Mouse (Mus musculus) lung, adult 2 months (tissue): ENCODE results near the gene Acpp. TPM values are rescaled to one million over a fixed set of nuclear protein-coding genes. Genes with fewer than 3 reads are reported as not detected.

Source experiments
- DNase-seq: peaks from one replicate; pipeline ENCODE4 v3.0.0; 2022
- H3K4me1 ChIP-seq: fragments of 200-500 bp; 2 replicates; pipeline ENCODE4 v1.6.1; 2011; ENCODE audit warnings: low read length; ENCODE audit not compliant: control insufficient read depth, insufficient read depth
- H3K4me3 ChIP-seq: fragments of 200-500 bp; replicated peaks from 2 replicates; pipeline ENCODE3; 2011; ENCODE audit warnings: low read depth, mild to moderate bottlenecking, control low read depth, low read length; ENCODE audit errors: extremely low read depth
- CTCF ChIP-seq: fragments of 200-500 bp; IDR thresholded peaks from 2 replicates; pipeline ENCODE4 v1.5.1; 2011; ENCODE audit warnings: mild to moderate bottlenecking, low read length, control low read depth; ENCODE audit not compliant: insufficient read depth
- POLR2A ChIP-seq: fragments of 200-500 bp; IDR thresholded peaks from 2 replicates; pipeline ENCODE4 v1.6.1; 2011; ENCODE audit warnings: low read depth, mild to moderate bottlenecking, control low read depth, low read length, borderline replicate concordance; ENCODE audit errors: extremely low read depth
- whole genome bisulfite sequencing: fragments of 180-500 bp; shearing (Covaris S2); methylation state at CpG from one replicate; pipeline ENCODE4 v1.1.7; 2018; 5-methylcytosine and 5-hydroxymethylcytosine counted together
- polyA plus RNA-seq: library from polyadenylated mRNA; depleted of rRNA; stranded (reverse); fragments of >200 nt; gene quantifications from 2 replicates; pipeline ENCODE4 v1.2.3, GENCODE M21; 2012

Gene Acpp
- polyA plus RNA-seq, 1 experiment = 4.4 TPM

DNA sequence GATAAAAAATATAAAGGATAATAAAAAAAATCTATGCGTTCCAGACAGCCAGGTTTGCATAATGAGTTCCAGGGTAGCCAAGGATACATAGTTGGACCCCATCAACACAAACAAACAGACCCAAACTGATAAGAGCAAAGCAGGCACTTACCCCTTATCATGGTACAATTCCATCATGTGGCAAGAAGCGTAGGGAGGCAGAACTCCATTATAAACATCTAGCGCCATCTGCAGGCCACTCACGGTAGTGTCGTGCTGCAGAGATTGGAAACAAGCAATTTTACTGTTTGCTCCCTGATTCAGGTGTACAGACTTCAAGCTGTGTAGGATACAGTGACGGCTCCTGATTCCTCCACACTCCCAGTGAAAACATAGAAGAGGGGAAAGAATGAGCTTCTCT is 30.8 kb downstream of the Acpp start:
- DNase-seq = peak; percentile 51
- no peak overlapping the region for H3K4me3 ChIP-seq
- 10% methylated on average over 6 of the region's 6 CpGs for WGBS
- TF ChIP-seq CTCF = peak; percentile 80
- no peak for TF ChIP-seq POLR2A
- no peaks in the 10 kb centered on the region for H3K4me1 ChIP-seq

DNA sequence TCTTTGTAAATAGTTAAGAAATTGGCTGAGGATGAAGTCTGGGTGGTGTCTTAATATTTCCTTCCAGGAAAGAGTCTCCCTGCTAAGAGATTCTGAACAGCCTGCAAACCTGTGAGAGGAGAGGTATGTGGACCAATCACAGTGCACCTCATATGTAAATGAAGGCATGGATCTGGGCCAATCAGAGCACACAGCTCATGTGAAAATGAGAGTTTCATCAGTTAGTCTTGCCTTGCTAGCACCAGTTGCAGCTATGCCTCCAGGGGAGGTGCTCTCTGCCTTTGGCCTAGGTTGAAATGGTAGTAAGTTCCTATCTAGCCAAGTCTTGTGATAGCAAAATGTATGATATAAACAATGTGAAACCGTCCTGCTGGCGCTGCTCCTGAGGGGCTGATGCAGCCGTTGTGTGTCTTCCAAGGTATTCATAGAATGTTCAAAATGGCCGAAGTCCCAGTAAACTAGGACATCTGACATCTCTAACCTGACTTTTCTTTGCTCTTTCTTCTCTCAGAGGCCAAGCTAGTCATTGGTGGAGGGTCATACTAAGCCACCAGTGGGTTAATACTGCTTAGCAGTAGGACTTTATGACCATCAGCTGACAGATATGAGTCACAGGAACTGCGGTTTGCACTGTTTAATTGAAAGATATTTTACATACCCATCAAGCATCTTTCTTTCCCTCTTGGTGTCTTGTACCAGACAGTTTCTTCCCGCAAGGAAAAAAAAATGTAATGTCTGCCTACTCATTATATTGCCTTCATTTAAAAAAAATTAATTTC is 32.0 kb downstream of the Acpp start:
- DNase-seq = no peak
- Histone ChIP-seq H3K4me1 (no peaks in the 10 kb centered on the region), H3K4me3 (no peak overlapping the region)
- no peak for TF ChIP-seq CTCF
- no peak for TF ChIP-seq POLR2A
- 77% methylated on average over 6 of the region's 6 CpGs for WGBS

DNA sequence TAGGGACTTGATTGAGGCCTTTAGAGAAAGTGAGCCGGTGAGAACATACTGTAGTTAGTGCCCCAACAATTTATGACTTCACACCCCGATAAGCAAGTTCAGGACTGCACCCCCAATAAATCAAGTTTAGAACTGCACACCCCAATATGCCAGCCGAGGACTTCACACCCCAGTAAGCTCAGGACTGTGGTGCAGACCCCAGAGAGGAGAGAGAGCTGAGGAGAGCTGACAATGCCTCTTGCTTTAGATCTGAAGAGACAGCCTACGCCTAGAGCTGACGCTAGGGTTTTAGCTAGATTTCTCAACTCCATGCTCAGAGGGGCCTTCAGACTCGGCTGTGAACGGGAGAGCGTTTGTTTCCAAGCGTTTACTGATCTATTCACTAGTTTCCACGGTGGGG is 32.7 kb downstream of the Acpp start:
- 70% methylated on average over 10 of the region's 10 CpGs for WGBS
- no peak for DNase-seq
- TF ChIP-seq CTCF = no peak
- H3K4me3 ChIP-seq = no peak overlapping the region
- no peaks in the 10 kb centered on the region for H3K4me1 ChIP-seq

DNA sequence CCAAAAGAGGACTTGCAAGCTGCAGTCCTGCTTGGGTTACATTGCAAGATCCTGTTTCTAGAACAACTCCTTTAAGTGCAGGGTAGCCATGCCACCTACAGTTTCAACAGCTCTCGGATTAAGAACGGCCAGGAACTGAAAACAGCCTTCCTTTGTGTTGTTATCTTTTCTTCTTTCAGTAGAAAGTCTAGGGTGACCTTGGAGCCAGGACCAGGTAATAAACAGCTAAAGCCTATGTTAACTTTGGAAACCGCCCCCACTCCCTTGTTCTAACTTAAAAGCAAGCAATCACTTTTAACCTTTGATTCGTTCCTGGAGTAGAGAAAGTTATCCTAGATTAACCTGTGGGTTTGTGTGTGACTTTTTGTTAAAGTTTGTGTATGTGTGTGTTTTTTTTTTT is 33.2 kb downstream of the Acpp start:
- no peaks in the 10 kb centered on the region for H3K4me1 ChIP-seq
- TF ChIP-seq CTCF (no peak), POLR2A (no peak)
- no peak overlapping the region for H3K4me3 ChIP-seq
- 64% methylated on average over 4 of the region's 4 CpGs for WGBS
- DNase-seq = no peak

DNA sequence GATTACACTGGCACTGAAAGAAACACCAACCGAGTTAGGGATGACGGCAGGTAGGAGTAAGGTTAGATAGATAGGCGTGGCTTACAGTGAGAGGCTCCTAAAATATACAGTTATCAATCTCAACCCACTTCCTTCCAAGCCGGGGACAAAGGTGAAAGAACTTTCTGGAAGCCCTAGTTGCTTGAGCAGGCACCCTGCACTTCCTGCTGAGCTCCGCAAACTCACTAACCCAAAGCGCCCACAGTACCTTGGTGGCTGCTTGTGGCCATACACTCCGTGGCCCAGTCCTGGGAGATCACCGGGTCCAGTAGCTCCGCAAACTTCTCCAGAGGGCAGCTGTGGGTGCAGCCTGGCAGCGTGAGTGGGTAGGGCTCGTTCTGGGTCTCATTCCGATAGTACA is 37.0 kb downstream of the Acpp start:
- Histone ChIP-seq H3K4me1 (no peaks in the 10 kb centered on the region), H3K4me3 (no peak overlapping the region)
- no peak for DNase-seq
- TF ChIP-seq POLR2A (no peak), CTCF (no peak)
- 63% methylated on average over 12 of the region's 12 CpGs for WGBS

DNA sequence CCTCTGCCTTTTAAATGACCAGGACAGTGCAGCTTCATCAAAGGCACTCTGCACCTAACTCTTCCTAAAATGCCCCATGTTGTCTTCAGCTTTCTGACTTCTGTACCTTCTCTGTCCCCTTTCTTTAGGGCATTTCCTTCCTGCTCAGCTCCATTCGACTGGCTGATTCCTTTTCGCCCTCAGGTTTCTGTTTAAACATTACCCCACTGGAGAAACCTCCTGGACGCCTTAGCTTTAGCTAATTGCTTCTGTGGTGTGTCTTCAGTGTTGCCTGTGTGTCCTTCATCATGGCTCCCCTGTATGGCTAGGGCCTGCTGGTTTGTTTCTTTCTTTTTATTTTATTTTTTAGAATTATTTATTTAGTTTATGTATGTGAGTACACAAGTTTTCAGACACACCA is 40.5 kb downstream of the Acpp start:
- no peak for DNase-seq
- Histone ChIP-seq H3K4me3 (no peak overlapping the region), H3K4me1 (no peaks in the 10 kb centered on the region)
- WGBS = 56% methylated on average over 3 of the region's 3 CpGs
- no peak for TF ChIP-seq CTCF
- TF ChIP-seq POLR2A = no peak

DNA sequence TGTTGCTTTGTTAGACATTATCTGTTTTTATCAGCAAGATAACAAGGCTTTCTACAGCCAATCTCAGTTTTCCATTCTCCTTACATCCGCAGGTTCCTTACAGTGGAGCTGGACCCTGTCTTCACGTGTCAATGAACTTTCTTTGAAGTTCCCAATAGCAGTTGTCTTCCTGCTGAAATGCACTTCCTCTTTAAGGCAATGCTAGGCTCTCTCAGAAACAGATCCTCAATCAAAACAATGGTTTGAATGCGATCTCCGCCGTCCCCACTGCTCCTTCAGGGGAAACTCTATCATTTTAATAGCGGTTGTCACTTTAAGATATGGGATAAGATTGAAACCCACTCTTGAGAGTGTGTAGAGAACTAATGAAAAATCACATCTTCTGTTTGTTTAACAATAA is 52.6 kb downstream of the Acpp start:
- Histone ChIP-seq H3K4me3 (no peak overlapping the region), H3K4me1 (no peaks in the 10 kb centered on the region)
- no peak for DNase-seq
- TF ChIP-seq CTCF (no peak), POLR2A (no peak)
- WGBS = 35% methylated on average over 6 of the region's 6 CpGs

DNA sequence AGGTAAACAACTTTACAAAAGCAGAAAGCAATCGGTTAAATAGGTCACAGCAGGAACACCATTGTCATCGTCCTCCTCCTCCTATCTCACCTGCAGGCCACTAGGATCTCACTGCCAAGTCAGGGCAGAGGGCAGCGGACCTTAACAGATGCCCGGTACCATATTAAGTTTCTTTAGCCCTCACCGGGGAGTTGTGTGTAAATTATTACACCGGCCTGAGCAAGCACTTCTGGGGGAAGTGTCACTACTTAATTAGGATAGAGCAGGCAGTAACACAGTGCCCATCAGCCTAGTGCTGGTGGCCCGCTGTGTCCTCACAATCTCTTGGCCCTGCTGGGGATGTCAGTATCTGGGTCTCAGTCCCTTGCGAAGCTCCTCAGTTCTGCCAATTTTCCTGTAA is 55.0 kb downstream of the Acpp start:
- Histone ChIP-seq H3K4me1 (no peaks in the 10 kb centered on the region), H3K4me3 (no peak overlapping the region)
- TF ChIP-seq POLR2A (no peak), CTCF (no peak)
- WGBS = 52% methylated on average over 8 of the region's 8 CpGs
- DNase-seq = no peak

DNA sequence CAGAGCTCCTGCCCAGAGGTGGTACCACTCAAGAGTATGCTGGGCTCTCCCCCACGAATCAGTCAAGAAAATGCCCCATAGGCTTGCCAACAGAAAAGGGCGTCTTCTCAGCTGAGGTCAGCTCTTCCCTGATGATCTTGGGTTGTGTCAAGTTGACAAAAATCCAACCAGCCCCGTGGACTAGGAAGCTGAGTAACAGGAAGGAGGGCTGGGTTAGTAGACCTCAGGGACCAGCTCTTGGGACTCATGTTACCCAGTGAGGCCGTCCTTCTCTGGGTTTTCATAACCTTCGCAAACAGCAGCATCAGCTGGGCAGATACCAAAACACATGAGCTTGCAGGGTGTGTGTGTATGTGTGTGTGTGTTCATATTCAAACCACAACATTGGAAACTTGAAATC is 55.8 kb downstream of the Acpp start:
- TF ChIP-seq POLR2A = no peak
- TF ChIP-seq CTCF = no peak
- 64% methylated on average over 5 of the region's 5 CpGs for WGBS
- no peak overlapping the region for H3K4me3 ChIP-seq
- H3K4me1 ChIP-seq = no peaks in the 10 kb centered on the region
- no peak for DNase-seq

DNA sequence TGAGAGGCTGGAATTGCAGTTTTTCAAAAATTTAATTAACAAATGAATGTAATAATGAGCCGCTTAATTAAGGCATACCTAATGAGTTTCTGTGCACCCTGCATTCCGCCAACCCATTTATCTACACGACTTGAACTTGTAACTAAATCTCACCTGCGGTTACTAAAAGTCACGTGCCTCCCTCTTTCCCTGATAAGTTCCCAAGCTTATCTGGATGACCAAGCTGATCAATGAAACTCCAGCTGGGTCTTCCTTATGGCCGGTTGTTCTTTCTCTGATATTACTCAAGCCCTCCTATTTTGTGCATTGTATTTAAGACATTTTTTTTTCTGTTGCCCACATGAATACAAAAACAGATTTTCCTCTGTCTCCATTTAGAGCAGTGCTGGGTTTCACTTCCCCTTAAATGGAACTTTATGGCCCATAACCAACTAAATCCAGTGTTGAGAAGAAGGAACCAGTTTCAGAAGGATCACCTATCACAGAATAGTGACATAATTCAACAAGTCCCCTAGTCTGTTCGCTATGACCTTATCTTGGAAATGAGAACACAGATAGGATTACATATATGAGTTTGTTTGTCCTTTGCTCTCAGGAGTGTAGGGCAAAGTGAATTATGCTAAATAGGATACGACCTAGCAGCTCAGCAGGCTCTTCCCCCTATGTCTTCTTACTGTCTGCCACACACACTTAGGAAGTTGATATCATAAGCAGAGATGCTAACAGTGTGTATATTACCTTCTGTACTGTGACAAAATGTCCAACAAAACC is 56.6 kb downstream of the Acpp start:
- Histone ChIP-seq H3K4me3 (no peak overlapping the region), H3K4me1 (no peaks in the 10 kb centered on the region)
- DNase-seq = no peak
- 61% methylated on average over 8 of the region's 8 CpGs for WGBS
- no peak for TF ChIP-seq CTCF

DNA sequence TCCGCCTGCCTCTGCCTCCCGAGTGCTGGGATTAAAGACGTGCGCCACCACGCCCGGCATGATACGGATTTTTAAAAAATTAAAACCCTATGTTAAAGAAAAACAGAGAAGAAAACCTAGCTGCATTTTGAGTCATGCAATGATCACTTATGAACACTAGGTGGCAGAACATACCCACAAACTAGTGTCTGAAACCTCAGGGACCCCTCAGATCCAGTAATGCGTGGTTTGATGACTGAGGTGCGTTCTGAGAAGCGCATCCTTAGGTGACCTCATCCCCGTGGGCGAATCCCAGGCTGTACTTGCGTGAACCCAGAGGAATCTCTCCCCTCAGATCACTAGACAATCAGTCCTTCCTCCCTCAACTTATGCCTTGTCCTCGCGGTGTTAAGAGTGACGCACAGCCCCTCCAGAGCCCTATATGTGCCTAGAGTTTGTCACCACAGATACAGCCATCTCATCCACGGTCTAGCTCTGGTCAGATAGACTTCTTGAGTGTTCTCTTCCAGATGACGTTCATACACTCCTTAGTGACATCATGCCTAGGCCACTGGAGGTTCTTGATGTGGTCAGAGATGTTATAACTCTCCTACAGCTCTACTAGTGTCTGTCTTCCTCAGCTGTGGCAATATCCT is 59.9 kb downstream of the Acpp start:
- Histone ChIP-seq H3K4me1 (no peaks in the 10 kb centered on the region), H3K4me3 (no peak overlapping the region)
- 20% methylated on average over 18 of the region's 18 CpGs for WGBS
- TF ChIP-seq CTCF (peak; percentile 35), POLR2A (no peak)
- peak; percentile 14 for DNase-seq
